Mouse (Mus musculus) G1E (cell line): ENCODE measurements around the gene Sdr9c7.

Experiments used
- CTCF ChIP-seq: IDR thresholded peaks from 2 replicates; pipeline ENCODE4 v1.5.1; 2012; ENCODE audit warnings: low read depth, low read length, inconsistent platforms, mixed read lengths
- POLR2AphosphoS5 ChIP-seq: IDR thresholded peaks from 2 replicates; pipeline ENCODE4 v1.6.1; 2012; ENCODE audit warnings: low read depth, low read length, inconsistent platforms; ENCODE audit not compliant: insufficient replicate concordance

DNA sequence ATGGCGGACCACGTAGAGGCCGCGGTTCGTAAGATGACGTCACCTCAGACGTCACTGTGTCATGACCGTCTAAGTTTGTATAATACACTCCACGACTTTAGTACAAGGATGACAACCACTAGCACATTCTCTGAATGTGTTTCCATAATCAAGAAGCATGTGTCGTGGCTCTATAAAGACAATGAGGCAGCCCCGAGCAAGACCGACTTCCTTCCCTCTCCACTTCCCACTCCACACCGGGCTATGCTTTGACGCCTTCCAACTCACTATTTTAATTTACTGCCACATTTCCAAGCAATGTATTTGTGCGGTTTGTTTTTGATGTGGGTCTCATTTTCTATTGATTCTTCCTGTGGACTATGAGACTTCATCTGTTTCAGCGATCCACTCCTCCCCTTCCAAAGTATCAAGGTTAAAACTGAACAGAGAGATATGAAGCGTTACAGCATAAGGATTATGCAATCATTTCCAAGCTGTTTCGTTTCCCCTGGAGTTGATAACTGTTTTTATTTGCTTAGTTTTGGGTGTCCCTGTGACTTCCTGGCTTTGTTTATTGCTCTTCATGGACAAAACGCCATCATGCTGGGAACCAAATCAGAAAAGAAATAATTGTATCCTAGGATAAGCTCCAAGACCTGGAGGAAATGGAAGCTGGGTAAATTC lies 38.6 kb downstream of the Sdr9c7 start:
- no peak for TF ChIP-seq POLR2AphosphoS5
- no peak for TF ChIP-seq CTCF
